Mouse (Mus musculus) liver, postnatal 0 days (tissue): ENCODE measurements around the gene Tmprss6.

Experiments
- CTCF ChIP-seq: sonication (generic); IDR thresholded peaks from 2 replicates; pipeline ENCODE4 v1.5.1; 2016; ENCODE audit warnings: antibody characterized with exemption, low read depth
- EP300 ChIP-seq: IDR thresholded peaks from 2 replicates; pipeline ENCODE4 v1.6.1; 2016; ENCODE audit warnings: antibody characterized with exemption, low read depth, mild to moderate bottlenecking

- TF ChIP-seq CTCF, result no peak
- no peak for TF ChIP-seq EP300
Observed at GRCm38 (mm10) chr15:78491301-78491700, 22.9 kb upstream of the Tmprss6 start.
